Mouse (Mus musculus) embryonic facial prominence, embryonic 14.5 days (tissue): ENCODE results near the gene Sh3gl3. TPM values are rescaled to one million over a fixed set of nuclear protein-coding genes. Genes with fewer than 3 reads are reported as not detected.
A peak's percentile ranks its signal among the peaks of the same experiment; 100 is the strongest.
"Not testable (repeated sequence)": the region's sequence is repeated elsewhere in the genome, so short reads cannot be mapped to it uniquely, and the experiment has no call there.

ENCODE experiments used
- ATAC-seq: fragments of 200-750 bp; cut with Nextera tagmentation; 2 replicates; pipeline ENCODE4 v1.8.0; 2017; ENCODE audit warnings: low read depth, moderate number of reproducible peaks, moderate TSS enrichment
- DNase-seq: peaks from one replicate; pipeline ENCODE4 v3.0.0-alpha.2; 2015; ENCODE audit warnings: low spot score
- H3K27ac ChIP-seq: fragments of 300-500 bp; sonication (generic); replicated peaks from 2 replicates; pipeline ENCODE4 v1.5.1; 2014; ENCODE audit warnings: low read depth, mild to moderate bottlenecking, low read length, moderate library complexity
- H3K27me3 ChIP-seq: fragments of 300-500 bp; sonication (generic); replicated peaks from 2 replicates; pipeline ENCODE4 v1.6.1; 2014; ENCODE audit warnings: low read length; ENCODE audit not compliant: control insufficient read depth, insufficient read depth
- H3K36me3 ChIP-seq: fragments of 300-500 bp; sonication (generic); 2 replicates; pipeline ENCODE4 v1.6.1; 2014; ENCODE audit warnings: low read length, mixed read lengths; ENCODE audit not compliant: control insufficient read depth, insufficient read depth
- H3K4me1 ChIP-seq: fragments of 300-500 bp; sonication (generic); 2 replicates; pipeline ENCODE4 v1.6.1; 2014; ENCODE audit warnings: antibody characterized with exemption, low read length; ENCODE audit not compliant: control insufficient read depth, insufficient read depth
- H3K4me2 ChIP-seq: fragments of 300-500 bp; sonication (generic); 2 replicates; pipeline ENCODE4 v1.6.1; 2014; ENCODE audit warnings: low read depth, mild to moderate bottlenecking, low read length, moderate library complexity, mixed read lengths
- H3K4me3 ChIP-seq: fragments of 300-500 bp; sonication (generic); 2 replicates; pipeline ENCODE4 v1.5.1; 2014; ENCODE audit warnings: low read depth, mild to moderate bottlenecking, low read length
- H3K9ac ChIP-seq: fragments of 300-500 bp; sonication (generic); 2 replicates; pipeline ENCODE4 v1.6.1; 2014; ENCODE audit warnings: low read depth, mild to moderate bottlenecking, low read length, moderate library complexity, mixed read lengths
- H3K9me3 ChIP-seq: fragments of 300-500 bp; sonication (generic); 2 replicates; pipeline ENCODE4 v1.6.1; 2016; ENCODE audit warnings: low read length; ENCODE audit not compliant: control insufficient read depth
- WGBS: fragments of 180-500 bp; shearing (Covaris S2); extraction: QIAGEN DNeasy Blood & Tissue Kit; methylation state at CpG from one replicate; pipeline ENCODE4 v1.1.7; 2014; 5-methylcytosine and 5-hydroxymethylcytosine counted together
- polyA plus RNA-seq: library from polyadenylated mRNA; unstranded; fragments of >200 nt; fragmentation: Nextera tagmentation; extraction: Ambion mirVana; gene quantifications from 2 replicates; pipeline ENCODE4 v1.2.1, GENCODE M21; 2014

Sh3gl3 gene
- polyA plus RNA-seq, 1 experiment from 2014 or later: 12.9 TPM

DNA sequence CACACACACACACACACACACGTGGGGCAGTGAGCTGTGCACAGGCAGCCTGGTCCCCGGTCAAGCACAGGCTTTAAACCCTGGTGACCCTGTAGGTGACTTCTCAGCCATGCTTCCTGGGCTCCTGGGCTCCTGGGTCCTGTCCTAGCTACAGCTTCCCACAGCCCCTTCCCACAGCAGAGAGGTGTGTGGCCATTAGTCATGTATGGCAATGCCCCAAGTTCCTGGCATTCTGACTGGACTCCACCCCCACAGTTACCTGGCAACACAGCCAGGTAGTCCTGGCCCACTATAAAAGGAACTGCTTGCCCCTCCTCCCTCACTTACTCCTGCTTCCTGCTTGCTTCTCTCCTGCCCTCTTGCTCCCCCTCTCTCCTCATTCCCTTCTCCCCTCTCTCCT lies 90.5 kb downstream of the Sh3gl3 start:
- H3K9me3 ChIP-seq: no peaks in the 10 kb centered on the region
- H3K9ac ChIP-seq: no peak overlapping the region
- DNase-seq (no peak), ATAC-seq (no peak)
- H3K27me3 ChIP-seq: no peaks in the 10 kb centered on the region
- H3K4me2 ChIP-seq: no peak overlapping the region
- H3K36me3 ChIP-seq: no peaks in the 10 kb centered on the region
- H3K27ac ChIP-seq: no peak overlapping the region
- 49% methylated on average over 2 of the region's 2 CpGs for WGBS
- H3K4me3 ChIP-seq: no peak overlapping the region
- H3K4me1 ChIP-seq: no peaks in the 10 kb centered on the region

DNA sequence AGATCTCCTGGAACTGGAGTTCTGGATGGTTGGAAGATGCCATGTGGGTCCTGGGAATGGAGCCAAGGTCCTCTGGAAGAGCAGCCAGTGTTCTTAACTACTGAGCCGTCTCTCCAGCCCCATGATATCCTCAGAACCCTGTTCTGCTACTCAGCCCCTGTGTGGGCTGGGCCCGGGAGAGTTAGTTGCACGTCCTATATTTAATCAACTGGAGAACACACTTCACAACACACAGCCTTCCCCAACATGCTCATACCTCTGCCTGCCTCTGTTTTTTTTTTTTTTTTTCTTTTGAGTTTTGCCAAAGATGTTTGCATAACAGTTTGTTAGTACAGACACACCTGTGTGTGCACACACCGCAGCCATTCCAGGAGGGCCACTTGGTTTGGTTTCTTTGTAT lies 91.7 kb downstream of the Sh3gl3 start:
- Histone ChIP-seq H3K4me3 (no peak overlapping the region), H3K27ac (no peak overlapping the region), H3K4me1 (no peaks in the 10 kb centered on the region), H3K36me3 (no peaks in the 10 kb centered on the region), H3K9me3 (no peaks in the 10 kb centered on the region), H3K27me3 (no peaks in the 10 kb centered on the region), H3K9ac (no peak overlapping the region), H3K4me2 (no peak overlapping the region)
- WGBS: 71% methylated on average over 4 of the region's 4 CpGs
- ATAC-seq (no peak), DNase-seq (no peak)

DNA sequence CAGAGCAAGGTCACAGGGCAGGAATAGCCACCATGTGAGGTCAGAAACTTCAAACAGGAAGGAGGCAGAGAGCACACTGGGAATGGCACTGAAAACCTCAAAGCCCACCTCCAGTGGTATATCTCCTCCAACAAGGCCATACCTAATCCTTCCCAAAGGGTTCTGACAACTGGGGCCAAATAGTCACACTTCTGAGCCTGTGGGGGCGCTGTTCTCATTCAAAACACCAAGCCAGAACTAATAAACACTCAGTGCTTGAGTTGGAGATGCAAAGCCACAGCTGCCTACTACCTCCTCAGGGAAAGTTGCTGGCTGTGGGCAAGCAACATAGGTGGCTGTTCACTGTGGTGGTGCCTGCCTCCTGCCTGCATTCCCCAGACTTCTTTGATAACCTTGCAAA lies 96.3 kb downstream of the Sh3gl3 start:
- Histone ChIP-seq H3K36me3 (no peaks in the 10 kb centered on the region), H3K4me3 (no peak overlapping the region), H3K4me2 (no peak overlapping the region), H3K4me1 (no peaks in the 10 kb centered on the region), H3K27me3 (no peaks in the 10 kb centered on the region), H3K27ac (no peak overlapping the region), H3K9ac (no peak overlapping the region), H3K9me3 (no peaks in the 10 kb centered on the region)
- ATAC-seq (no peak), DNase-seq (no peak)
- WGBS: 25% methylated on average over 1 of the region's 1 CpGs

DNA sequence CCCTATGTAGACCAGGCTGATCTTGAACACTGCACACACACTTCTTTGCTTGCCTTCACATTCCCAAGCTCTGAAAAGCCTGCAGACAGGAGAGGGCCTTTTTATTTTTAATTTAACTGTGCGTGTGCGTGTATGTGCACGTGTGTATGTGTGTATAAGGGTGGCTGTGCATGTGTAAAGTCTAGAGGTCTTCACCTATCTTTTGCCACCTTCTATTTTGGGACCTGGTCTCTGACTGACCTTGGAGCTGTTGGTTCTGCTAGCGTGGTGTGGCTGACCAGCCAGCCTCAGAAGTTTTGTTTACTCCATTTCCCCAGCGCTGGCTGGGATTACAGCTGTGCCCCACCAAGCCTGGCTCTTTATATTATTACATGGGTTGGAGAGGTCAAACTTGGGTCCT lies 98.1 kb downstream of the Sh3gl3 start:
- H3K9ac ChIP-seq: no peak overlapping the region

DNA sequence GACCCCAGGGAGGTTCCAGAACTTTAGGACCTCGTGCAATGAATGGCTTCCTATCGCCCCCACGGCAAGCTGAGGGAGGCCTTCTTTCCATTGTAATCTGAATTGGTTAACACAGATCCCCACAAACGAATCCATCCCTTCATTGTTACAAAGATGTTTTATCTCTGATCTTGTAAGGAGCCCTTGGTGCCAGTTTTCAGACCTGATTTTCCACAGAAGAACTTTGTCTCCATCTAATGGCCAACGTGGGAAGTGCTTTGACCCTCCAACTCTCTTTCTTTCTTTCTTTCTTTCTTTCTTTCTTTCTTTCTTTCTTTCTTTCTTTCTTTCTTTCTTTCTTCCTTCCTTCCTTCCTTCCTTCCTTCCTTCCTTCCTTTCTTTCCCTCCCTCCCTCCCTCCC lies 99.2 kb downstream of the Sh3gl3 start:
- not testable (repeated sequence) for H3K9me3 ChIP-seq, H3K9ac ChIP-seq, H3K27ac ChIP-seq, H3K4me2 ChIP-seq, H3K4me1 ChIP-seq, H3K27me3 ChIP-seq, H3K36me3 ChIP-seq, ATAC-seq, H3K4me3 ChIP-seq
- DNase-seq: peak; percentile 55
- whole genome bisulfite sequencing: 28% methylated on average over 5 of the region's 5 CpGs

More for the DNA sequence above, 98.1 kb downstream of the Sh3gl3 start:
- no peak overlapping the region for H3K27ac ChIP-seq
- H3K36me3 ChIP-seq: no peaks in the 10 kb centered on the region
- no peak for DNase-seq
- H3K27me3 ChIP-seq: no peaks in the 10 kb centered on the region
- 75% methylated on average over 5 of the region's 5 CpGs for WGBS
- no peak overlapping the region for H3K4me2 ChIP-seq
- ATAC-seq: no peak
- H3K9me3 ChIP-seq: no peaks in the 10 kb centered on the region
- H3K4me3 ChIP-seq: no peak overlapping the region
- no peaks in the 10 kb centered on the region for H3K4me1 ChIP-seq

DNA sequence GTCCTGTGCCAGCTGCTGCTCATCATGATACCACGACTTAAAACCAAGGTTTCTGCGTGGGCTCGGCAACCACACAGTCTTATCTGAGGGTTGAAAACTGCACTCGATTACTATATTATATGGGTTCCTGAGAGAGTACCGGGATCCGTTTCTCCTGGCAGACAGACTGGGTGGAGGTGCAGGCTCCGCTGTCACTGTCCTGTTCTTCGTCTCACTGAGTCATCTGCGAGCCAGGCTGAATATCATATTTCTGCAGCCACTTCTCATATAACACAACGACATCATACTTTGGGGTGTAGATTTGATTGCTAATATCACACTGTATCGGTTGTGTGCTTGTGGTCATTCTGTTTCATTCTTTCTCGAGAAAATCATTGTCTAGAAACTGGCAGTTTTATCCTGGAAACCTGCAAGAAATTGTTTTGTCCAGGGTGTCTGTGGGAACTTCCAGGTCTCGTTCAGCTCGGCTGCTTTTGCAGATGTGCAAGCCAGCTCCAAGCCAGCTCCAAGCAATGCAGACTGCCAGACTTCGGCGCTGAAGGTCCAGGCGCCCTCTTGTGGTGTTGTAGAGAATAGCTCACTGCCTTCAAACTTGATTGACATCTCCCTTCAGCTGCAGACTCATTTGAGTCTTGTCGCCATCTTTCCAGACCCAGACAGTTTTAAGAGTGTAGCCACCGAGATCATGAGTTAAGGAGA lies 100.5 kb downstream of the Sh3gl3 start:
- Histone ChIP-seq H3K9me3 (no peaks in the 10 kb centered on the region), H3K4me2 (peak overlapping the region; percentile 11; the same call in 1 of the 2 replicates), H3K27ac (0 out of 2 replicates have a peak overlapping the region, but pooled peaks have one; percentile 21), H3K36me3 (no peaks in the 10 kb centered on the region), H3K9ac (no peak overlapping the region), H3K27me3 (no peaks in the 10 kb centered on the region; the same call in 1 of the 2 replicates), H3K4me3 (no peak overlapping the region), H3K4me1 (no peaks in the 10 kb centered on the region)
- 36% methylated on average over 19 of the region's 19 CpGs for WGBS
- ATAC-seq: peak; percentile 57; the same call in 1 of the 2 replicates
- peak; percentile 84 for DNase-seq

DNA sequence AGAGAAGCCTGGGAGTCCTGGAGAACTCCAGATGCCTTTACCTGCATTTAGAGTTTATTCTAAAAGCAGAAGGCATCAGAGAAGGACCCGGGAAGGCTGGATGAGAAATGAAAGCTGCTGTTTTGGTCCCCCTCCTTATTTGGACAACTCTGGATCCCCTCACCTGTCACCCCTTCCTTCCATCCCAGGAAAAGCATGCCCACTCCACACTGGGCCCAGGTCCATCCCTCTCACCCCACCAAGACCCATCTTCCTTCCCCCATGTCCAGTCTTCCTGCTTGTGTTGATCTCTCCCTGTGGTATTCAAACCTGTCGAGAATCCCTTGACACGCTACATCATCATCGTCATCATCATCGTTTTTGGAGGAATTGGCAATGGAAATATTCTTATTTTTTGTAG lies 101.3 kb downstream of the Sh3gl3 start:
- Histone ChIP-seq H3K4me3 (no peak overlapping the region), H3K36me3 (no peaks in the 10 kb centered on the region), H3K9me3 (no peaks in the 10 kb centered on the region), H3K27ac (no peak overlapping the region), H3K4me1 (no peaks in the 10 kb centered on the region), H3K9ac (no peak overlapping the region), H3K27me3 (no peaks in the 10 kb centered on the region; the same call in 1 of the 2 replicates), H3K4me2 (no peak overlapping the region)
- WGBS: 88% methylated on average over 5 of the region's 5 CpGs
- ATAC-seq (no peak), DNase-seq (no peak)

DNA sequence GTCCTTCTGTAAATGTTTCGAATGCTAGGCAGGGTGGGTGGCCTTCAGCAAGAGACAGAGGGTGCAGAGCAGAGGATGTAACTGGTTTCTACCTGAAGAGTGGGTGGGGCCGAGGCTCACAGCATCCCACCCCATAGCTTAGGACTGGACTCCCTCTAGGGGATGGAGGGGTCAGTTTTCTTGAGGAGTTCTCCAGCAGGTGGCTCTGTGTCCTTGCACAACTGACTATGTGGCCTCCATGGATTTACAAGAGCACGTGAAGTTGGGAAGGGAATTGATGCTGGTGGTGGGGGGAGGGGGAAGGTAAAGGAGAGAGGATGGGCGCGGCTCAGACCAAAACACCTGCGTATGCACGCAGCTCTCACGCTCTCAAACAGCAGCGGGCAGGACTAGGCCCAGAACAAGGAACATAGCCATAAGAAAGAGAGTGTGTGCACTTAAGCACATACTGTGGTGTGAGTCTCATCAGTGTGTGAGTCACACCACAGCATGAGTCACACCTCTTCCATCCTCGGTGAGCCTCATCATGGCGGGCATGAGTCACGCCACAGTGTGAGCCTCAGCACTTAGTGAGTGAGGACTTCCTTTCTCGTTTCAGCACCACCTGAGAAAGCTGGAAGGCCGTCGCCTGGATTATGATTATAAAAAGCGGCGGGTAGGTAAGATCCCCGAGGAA lies 102.0 kb downstream of the Sh3gl3 start:
- H3K4me1 ChIP-seq: no peaks in the 10 kb centered on the region
- H3K9ac ChIP-seq: no peak overlapping the region
- no peak overlapping the region for H3K4me2 ChIP-seq
- DNase-seq: no peak
- H3K4me3 ChIP-seq: no peak overlapping the region
- no peak overlapping the region for H3K27ac ChIP-seq
- 76% methylated on average over 18 of the region's 18 CpGs for WGBS
- ATAC-seq: no peak
- no peaks in the 10 kb centered on the region for H3K9me3 ChIP-seq
- H3K36me3 ChIP-seq: no peaks in the 10 kb centered on the region
- H3K27me3 ChIP-seq: no peaks in the 10 kb centered on the region; the same call in 1 of the 2 replicates
